Mouse (Mus musculus): ENCODE measurements around the gene Lca5l.
"Not testable (repeated sequence)": the region's sequence is repeated elsewhere in the genome, so short reads cannot be mapped to it uniquely, and the experiment has no call there.

The Lca5l gene

GRCm38 (mm10) chr16:96168837-96169236 is 23.2 kb downstream of the Lca5l start:
- no peak for DNase-seq (ENCODE audit: low spot score)

- DNase-seq (ENCODE audit: low spot score) = no peak
Measured at GRCm38 (mm10) chr16:96165723-96166264, 26.3 kb downstream of the Lca5l start.

- no peak for DNase-seq (ENCODE audit: low spot score)
Measured at GRCm38 (mm10) chr16:96161336-96161735, 30.7 kb downstream of the Lca5l start.

- DNase-seq (ENCODE audit: low spot score) = no peak
Measured at GRCm38 (mm10) chr16:96160927-96161326, 31.1 kb downstream of the Lca5l start.

GRCm38 (mm10) chr16:96159794-96160346 is 32.2 kb downstream of the Lca5l start:
- no peak for DNase-seq (ENCODE audit: low spot score)

- peak; percentile 84 for DNase-seq (ENCODE audit: low spot score)
Measured at GRCm38 (mm10) chr16:96159091-96159731, 32.9 kb downstream of the Lca5l start.

- peak; percentile 31 for DNase-seq (ENCODE audit: low spot score)
Measured at GRCm38 (mm10) chr16:96158511-96159080, 33.5 kb downstream of the Lca5l start.

GRCm38 (mm10) chr16:96157171-96157570 is 34.9 kb downstream of the Lca5l start:
- no peak for DNase-seq (ENCODE audit: low spot score)

- DNase-seq (ENCODE audit: low spot score) = no peak
Measured at GRCm38 (mm10) chr16:96156019-96156418, 36.1 kb downstream of the Lca5l start.

- no peak for DNase-seq (ENCODE audit: low spot score)
Measured at GRCm38 (mm10) chr16:96154476-96154875, 37.6 kb downstream of the Lca5l start.

GRCm38 (mm10) chr16:96151551-96151950 is 40.5 kb downstream of the Lca5l start:
- peak; percentile 83 for DNase-seq (ENCODE audit: low spot score)

- no peak for DNase-seq (ENCODE audit: low spot score)
Measured at GRCm38 (mm10) chr16:96150995-96151394, 41.1 kb downstream of the Lca5l start.

- no peak for DNase-seq (ENCODE audit: low spot score)
Measured at GRCm38 (mm10) chr16:96149311-96149710, 42.8 kb downstream of the Lca5l start.

GRCm38 (mm10) chr16:96148834-96149233 is 43.2 kb downstream of the Lca5l start:
- DNase-seq (ENCODE audit: low spot score) = no peak

- DNase-seq (ENCODE audit: low spot score) = no peak
Measured at GRCm38 (mm10) chr16:96145814-96146213, 46.3 kb downstream of the Lca5l start.

- DNase-seq (ENCODE audit: low spot score) = peak; percentile 100
Measured at GRCm38 (mm10) chr16:96145110-96145800, 46.8 kb downstream of the Lca5l start, which contains the start of gene Wrb. TSS of gene Wrb (plus strand) at chr16:96145407.

- not testable (repeated sequence) for DNase-seq (ENCODE audit: low spot score)
Measured at GRCm38 (mm10) chr16:96144748-96145109, 47.3 kb downstream of the Lca5l start.

- DNase-seq (ENCODE audit: low spot score) = peak; percentile 40
Measured at GRCm38 (mm10) chr16:96128466-96128865, 63.6 kb downstream of the Lca5l start.

GRCm38 (mm10) chr16:96127657-96128344 is 64.3 kb downstream of the Lca5l start, which contains the start of gene Hmgn1:
TSS of gene Hmgn1 (minus strand) at chr16:96127729.
- DNase-seq (ENCODE audit: low spot score) = peak; percentile 97

GRCm38 (mm10) chr16:96127288-96127656 is 64.8 kb downstream of the Lca5l start:
- no peak for DNase-seq (ENCODE audit: low spot score)

- DNase-seq (ENCODE audit: low spot score) = peak; percentile 62
Measured at GRCm38 (mm10) chr16:96126684-96127171, 65.3 kb downstream of the Lca5l start.
